Comparison of ENCODE assay signal across 24 mouse cellular contexts in genomic region chr4:63600786-63601185, GRCm38 (mm10). TPM values are rescaled to one million over a fixed set of nuclear protein-coding genes. Genes with fewer than 3 reads are reported as not detected.
DNase-seq lines count a peak whose midpoint lies in the region.
"Had no signal": no experiment of that assay in that cellular context is flagged by ENCODE, and none has a peak within 500 bp of the region (broad histone marks: within the 10 kb centered on the region; RNA-seq: fewer than 3 reads in every experiment).

No protein-coding gene starts in this region.

- WGBS in large intestine, adult 2 months, result 43% methylated on average over 6 of the region's 6 CpGs

- DNase-seq in urinary bladder, postnatal 14 days (ENCODE audit: low spot score), result peak; percentile 22
- no peak for DNase-seq in urinary bladder, postnatal 4 days (ENCODE audit: low spot score in 2 of 2)
- DNase-seq in kidney, adult 8-10 months, result peak; percentile 49 to 57
- peak; percentile 75 for DNase-seq in large intestine, adult 2 months (ENCODE audit: low read depth, low spot score)
- no peak for DNase-seq in layer of hippocampus, adult 8-10 months (ENCODE audit: low spot score in 2 of 2)
- no peak for DNase-seq in retina, embryonic 14.5 days (ENCODE audit: low spot score)
- DNase-seq in left cerebral cortex, adult 11 months (ENCODE audit: low spot score), result no peak
- DNase-seq: adrenal gland, adult 8-10 months; cerebellum, adult 8-10 months; gastrocnemius, adult 2 months; heart, postnatal 14 days; layer of hippocampus, postnatal 36 days; lung, postnatal 14 days; right cerebral cortex, adult 18-20 months had no signal

RNA-seq across cellular contexts. Expression of gene Gm11213, which starts 4.3 kb away (rescaled TPM):
- not detected in 2 replicates for polyA plus RNA-seq in large intestine, adult 2 months (2012; rRNA removed)
- not detected for total RNA-seq in layer of hippocampus, adult 8-10 months (2022)
- total RNA-seq: adrenal gland, adult 8-10 months; common myeloid progenitor, adult 5-6 weeks; gastrocnemius, adult 2 months; granulocyte monocyte progenitor cell, adult 5-6 weeks; heart, postnatal 14 days; layer of hippocampus, postnatal 36 days; left cerebral cortex, postnatal 36 days had no signal
- polyA plus RNA-seq: embryonic facial prominence, embryonic 10.5 days; forebrain, embryonic 12.5 days; heart, embryonic 12.5 days; hindbrain, embryonic 13.5 days; limb, embryonic 15.5 days; liver, embryonic 15.5 days; neural tube, embryonic 12.5 days had no signal

RNA-seq across cellular contexts. Expression of gene Tex48, which starts 21.4 kb away (rescaled TPM):
- not detected in 2 replicates for polyA plus RNA-seq in large intestine, adult 2 months (2012; rRNA removed)
- not detected for total RNA-seq in layer of hippocampus, adult 8-10 months (2022)
- total RNA-seq: adrenal gland, adult 8-10 months; common myeloid progenitor, adult 5-6 weeks; gastrocnemius, adult 2 months; granulocyte monocyte progenitor cell, adult 5-6 weeks; heart, postnatal 14 days; layer of hippocampus, postnatal 36 days; left cerebral cortex, postnatal 36 days had no signal
- polyA plus RNA-seq: embryonic facial prominence, embryonic 10.5 days; forebrain, embryonic 12.5 days; heart, embryonic 12.5 days; hindbrain, embryonic 13.5 days; limb, embryonic 15.5 days; liver, embryonic 15.5 days; neural tube, embryonic 12.5 days had no signal

RNA-seq across cellular contexts. Expression of gene Tmem268, which starts 42.2 kb away (rescaled TPM):
- polyA plus RNA-seq in large intestine, adult 2 months (2012; rRNA removed), result 12.7 and 14.8 TPM in 2 replicates
- total RNA-seq in layer of hippocampus, adult 8-10 months (2022), result 1 to 10 TPM; 6.5 to 9.6 (median 9.0) TPM

RNA-seq across cellular contexts. Expression of gene Atp6v1g1, which starts 56.2 kb away (rescaled TPM):
- 37.2 and 39.9 TPM in 2 replicates for polyA plus RNA-seq in large intestine, adult 2 months (2012; rRNA removed)
- total RNA-seq in layer of hippocampus, adult 8-10 months (2022), result 100 to 1,000 TPM; 110 to 144 (median 128) TPM

Comparison
In these comparisons a context has a peak if more than half of its experiments do, and no peak if none do; other contexts are left out.
1. DNase-seq: peak in urinary bladder, postnatal 14 days (single experiment), kidney, adult 8-10 months (2 of 2) and large intestine, adult 2 months (single experiment); none in urinary bladder, postnatal 4 days (0 of 2), layer of hippocampus, adult 8-10 months (0 of 2), retina, embryonic 14.5 days (single experiment) and left cerebral cortex, adult 11 months (single experiment).